Mouse (Mus musculus): ENCODE data around the gene Cpe.

DNA sequence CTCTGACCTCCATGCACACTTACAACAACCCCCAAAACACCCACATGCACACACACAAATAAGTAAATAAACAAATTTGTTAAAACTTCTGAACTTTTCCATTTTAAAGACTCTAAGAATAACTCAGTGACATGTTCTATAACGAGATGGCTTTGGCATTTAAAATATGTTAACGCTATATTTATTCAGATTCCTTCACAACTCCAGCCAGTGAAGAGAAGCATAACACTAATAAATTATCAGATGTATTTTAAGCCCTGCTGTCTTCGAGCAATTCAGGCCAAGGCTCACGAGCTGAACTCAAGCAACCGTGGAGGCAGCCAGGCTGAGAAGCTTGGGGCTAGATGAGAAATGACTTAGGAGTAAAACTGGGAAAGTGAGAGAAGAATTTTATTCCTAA lies 79.2 kb downstream of the Cpe start:
- TF ChIP-seq CTCF (conservative IDR thresholded peaks at IDR 0.05; ENCODE audit: low read length), result no peak
- TF ChIP-seq POU5F1 (IDR thresholded peaks at IDR 0.05; ENCODE audit: borderline replicate concordance, low read length), result no peak
